Mouse (Mus musculus) megakaryocyte progenitor cell, adult 5-6 weeks (primary cell): Measurements from ENCODE around the gene BC049352. TPM values are rescaled to one million over a fixed set of nuclear protein-coding genes. Genes with fewer than 3 reads are reported as not detected.

Experiments
- ATAC-seq: replicated peaks from 2 replicates; pipeline ENCODE4 v1.8.0; 2016; ENCODE audit warnings: mild to moderate bottlenecking, moderate TSS enrichment, inconsistent platforms; ENCODE audit not compliant: poor library complexity
- total RNA-seq, 2 experiments: library from RNA; stranded (forward) in 1 of 2; stranded (reverse) in 1 of 2; fragments of 157-497, 149-512 nt in 1 of 2; fragments of 200-1000 nt in 1 of 2; gene quantifications; 2 replicates each; pipeline versions ENCODE4 v1.2.3 to v1.2.4; 2015 to 2017

Gene BC049352
- total RNA-seq, 2 experiments from 2014 or later: not detected

GRCm38 (mm10) chr9:45188570-45189563 is 7.1 kb downstream of the BC049352 start:
- ATAC-seq: no peak

DNA sequence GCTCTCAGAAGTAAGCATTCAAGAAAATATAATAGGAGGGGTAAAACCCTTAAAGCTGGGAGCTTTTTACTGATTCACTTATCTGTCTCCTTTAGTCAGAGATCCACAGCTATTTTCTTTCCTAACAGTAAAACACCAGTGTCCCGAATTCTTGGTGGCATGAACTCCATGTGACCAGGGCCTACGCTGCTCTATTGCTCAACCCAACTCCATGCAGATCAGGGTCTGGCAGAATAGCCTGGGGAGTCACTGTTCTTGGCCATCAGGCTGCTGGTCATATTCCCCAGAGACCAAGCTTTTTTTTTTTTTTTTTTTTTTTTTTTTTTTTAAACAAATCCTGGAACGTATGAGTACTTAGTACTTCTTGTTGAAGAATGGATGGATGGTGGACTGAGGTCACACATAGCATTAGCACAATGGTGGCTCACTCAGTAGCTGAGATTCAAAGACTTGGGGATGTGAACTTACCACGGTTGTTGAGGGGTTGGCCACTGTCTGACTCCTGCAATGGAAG is 7.9 kb downstream of the BC049352 start:
- ATAC-seq: no peak

DNA sequence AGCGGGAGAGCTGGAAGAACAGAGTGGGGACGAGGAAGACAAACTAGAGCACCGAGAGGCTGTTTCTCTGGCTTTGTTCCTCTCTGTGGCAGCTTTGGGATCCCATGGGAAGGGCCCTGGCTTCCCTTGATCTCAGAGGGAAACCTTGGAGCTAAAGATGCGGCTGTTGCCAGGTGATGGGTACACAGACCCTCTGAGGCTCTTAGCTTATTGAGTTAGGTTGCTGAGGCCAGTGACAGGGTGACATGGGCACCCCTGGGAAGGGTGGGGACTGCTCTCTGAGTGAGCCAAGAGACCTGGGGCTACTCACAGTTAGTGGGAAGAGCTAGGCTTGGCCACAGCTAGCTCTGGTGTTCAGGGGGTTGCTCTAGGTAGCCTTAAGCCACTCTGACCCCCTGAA is 13.7 kb downstream of the BC049352 start:
- no peak for ATAC-seq

- ATAC-seq: no peak
Observed at GRCm38 (mm10) chr9:45196125-45196830, 14.5 kb downstream of the BC049352 start.

GRCm38 (mm10) chr9:45197549-45197948 is 15.7 kb downstream of the BC049352 start:
- ATAC-seq: no peak

- ATAC-seq: peak; percentile 67
Observed at GRCm38 (mm10) chr9:45201319-45201947, 19.6 kb downstream of the BC049352 start.

DNA sequence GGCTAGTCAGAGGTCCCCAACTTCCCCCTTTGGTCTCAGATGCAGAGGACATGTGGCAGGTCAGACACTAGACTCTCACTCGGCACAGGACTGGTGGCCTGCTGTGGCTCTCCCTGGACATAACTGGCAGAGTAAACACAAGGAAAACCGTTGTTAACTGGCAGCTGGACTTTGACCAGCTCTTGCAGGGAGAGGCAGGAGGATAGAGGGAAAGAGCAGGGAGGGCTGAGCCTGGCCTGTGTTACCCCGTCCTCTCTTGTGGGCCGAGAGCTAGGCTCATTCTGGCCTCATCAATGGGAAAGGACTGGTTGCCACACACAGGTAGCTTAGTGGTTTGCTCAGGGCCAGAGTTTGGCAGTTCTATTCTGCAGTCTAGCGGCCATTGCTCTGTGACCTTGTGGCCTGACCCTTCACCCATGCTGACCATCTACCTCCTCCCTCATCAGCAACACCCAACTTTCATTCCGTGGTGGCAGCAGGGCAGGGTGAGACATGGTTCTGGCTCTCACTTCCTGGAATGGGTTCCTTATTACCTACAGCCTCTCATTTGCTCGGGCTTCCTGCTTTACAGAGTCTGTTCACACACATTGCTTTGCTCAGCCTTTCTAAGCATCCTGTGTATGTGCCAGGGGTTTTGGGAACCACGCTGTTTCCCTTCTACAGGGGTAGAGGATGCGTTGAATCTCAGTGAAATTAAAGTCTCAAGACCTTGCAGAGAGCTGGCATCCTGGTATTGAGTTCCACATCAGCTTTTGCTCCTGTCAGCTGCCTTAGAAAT is 20.4 kb downstream of the BC049352 start:
- ATAC-seq: no peak; the same call in 1 of the 2 replicates

GRCm38 (mm10) chr9:45203797-45204410 is 22.1 kb downstream of the BC049352 start, which contains the start of gene Tmprss4:
Tmprss4 (minus strand) TSS chr9:45204092.
- ATAC-seq: no peak

DNA sequence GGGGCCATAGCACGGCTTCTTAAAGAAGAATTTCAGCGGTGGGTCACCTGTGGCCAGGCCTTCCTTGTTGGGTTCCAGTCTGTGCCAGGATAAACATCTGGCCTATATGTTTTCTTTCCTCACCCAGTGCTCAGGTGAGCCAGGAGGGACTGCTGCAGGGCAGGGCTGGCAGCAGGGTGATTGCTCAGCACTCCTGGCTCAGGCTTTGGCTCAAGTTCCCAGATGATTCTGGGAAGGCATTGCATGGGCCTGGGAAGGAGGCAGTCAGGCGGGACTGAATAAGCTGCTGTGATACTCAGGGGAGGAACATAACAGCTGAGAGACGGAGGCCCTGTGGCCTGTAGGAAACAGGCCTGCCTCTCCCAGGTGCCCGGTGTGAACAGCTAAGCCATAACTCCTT is 23.3 kb downstream of the BC049352 start:
- no peak for ATAC-seq

GRCm38 (mm10) chr9:45206121-45206520 is 24.3 kb downstream of the BC049352 start:
- no peak for ATAC-seq

DNA sequence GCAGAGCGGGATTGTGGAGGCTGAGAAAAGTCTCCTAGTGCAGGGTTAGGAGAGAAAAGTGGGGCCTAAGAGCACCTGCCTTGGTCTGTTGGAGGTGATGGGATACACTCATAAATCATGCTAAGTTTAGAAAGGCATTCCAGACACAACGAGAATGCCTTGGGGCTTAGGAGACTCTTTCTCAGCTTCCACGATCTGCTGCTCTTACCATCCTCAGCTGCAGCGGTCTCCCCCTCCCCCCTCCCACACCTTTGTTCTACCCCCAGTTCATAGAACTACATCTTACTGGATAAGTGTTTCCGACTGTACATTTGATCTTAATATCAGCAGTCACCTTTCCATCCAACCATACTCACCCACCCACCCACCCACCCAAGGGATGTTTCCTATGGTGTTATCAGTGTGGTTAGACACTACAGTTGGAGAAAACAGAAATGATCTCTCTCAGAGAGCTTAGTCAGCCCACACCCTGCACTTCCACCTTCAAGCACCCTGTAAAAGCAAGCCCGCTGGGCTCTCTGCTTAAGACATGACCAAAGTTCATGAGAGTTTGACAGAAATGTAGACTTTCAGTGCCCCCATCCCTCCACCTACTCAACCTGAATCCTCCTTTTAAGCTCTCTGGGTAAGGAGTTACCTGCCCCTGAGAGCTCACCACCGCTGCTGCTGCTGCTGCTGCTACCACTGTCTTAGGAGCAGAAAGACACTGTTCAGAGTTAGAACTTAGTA is 25.4 kb downstream of the BC049352 start:
- ATAC-seq: peak; percentile 46; the same call in 1 of the 2 replicates

GRCm38 (mm10) chr9:45212001-45212400 is 30.2 kb downstream of the BC049352 start:
- ATAC-seq: no peak

DNA sequence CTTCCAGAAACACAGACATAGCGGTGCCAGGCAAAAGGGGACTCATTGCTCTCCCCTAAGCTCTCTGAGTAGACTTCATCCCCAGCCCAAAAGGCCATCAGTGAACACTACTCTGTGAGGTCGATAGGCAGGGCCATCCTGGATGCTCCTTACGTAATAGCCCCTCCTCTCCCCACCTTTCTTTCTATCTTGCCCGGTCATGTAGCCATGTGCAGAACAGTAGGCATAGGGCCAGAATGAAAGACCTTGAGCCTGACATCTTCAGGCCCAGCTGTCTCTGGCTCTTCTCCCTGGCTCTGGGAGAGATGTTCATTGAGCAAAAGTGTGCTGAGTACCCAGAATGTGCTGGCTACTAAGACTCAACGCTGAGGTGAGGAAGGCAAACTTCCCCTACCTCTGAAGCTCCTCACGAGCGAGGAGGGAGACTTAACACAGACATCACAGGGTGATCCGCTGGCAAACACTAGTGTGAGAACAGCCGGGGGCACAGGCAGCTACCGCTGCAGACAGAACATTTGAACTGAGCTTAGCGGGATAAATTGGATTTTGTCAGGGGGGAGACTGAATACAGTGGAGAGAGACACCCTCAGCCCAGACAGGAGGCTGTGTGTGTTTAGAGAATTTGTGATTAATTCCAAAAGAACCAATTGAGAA is 33.8 kb downstream of the BC049352 start:
- ATAC-seq: no peak

DNA sequence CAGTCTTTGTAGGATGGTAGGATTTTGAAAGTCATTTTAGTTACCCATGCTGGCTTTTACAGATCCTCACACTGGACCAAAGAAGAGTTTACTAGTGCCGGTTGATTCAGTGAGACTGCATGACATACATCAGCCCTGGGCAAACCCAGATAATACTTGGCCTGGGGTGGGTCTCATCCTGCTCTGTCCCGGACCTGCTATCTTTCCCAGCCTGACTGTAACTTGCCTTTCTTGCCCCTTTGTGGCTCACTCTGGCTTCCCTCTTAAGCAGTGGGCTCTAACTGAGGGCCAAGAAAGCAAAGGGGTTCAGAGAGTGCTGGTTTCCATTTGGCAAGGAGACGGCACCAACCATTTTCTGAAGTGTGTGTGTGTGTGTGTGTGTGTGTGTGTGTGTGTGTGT is 37.8 kb downstream of the BC049352 start:
- ATAC-seq: peak; percentile 47

GRCm38 (mm10) chr9:45221567-45221966 is 39.8 kb downstream of the BC049352 start:
- peak; percentile 85 for ATAC-seq

DNA sequence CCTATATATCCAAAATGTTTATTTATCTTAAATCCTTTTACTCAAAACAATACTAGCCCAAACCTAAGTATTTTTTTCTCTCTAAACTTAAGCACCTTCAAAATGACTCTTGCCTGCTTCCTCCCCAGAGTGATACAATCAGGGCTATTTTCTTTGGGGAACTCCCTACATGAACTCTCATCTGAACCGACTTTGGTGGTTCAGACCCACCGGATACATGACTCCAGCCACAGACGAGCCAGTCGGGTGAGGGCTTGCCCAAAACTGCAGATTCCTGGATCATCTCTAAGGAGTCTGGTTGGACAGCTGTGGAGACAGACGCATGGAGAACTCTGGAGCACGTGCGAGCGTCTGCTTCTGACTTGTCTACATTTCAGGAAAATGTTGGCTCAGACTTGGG is 47.6 kb downstream of the BC049352 start:
- ATAC-seq: no peak

DNA sequence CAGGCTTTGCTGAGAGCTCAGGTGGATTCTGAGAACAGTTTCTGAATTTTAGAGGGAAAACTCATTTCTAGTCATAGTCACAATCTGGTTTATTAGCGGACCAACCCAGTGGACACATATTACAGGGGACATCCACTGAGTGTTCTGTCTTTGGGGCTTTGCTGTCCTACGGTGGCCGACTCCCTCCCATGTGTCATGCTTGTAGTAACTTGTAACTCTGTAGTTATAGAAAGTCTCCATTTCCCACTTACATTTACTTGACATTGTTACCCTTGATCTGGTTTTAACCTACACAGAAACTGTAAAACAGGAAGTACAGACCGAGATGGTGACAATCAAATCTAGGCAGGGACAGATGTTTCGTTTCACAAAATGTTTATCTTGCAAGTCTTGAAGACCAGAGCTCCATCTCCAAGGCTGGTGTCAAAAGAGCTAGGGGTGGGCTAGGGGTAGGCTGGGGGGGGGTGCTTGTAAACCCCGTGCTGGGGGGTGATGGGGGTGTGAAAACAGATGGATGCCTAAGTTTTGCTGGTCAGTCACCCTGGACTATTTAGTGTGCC is 53.9 kb downstream of the BC049352 start:
- peak; percentile 37; the same call in 1 of the 2 replicates for ATAC-seq

DNA sequence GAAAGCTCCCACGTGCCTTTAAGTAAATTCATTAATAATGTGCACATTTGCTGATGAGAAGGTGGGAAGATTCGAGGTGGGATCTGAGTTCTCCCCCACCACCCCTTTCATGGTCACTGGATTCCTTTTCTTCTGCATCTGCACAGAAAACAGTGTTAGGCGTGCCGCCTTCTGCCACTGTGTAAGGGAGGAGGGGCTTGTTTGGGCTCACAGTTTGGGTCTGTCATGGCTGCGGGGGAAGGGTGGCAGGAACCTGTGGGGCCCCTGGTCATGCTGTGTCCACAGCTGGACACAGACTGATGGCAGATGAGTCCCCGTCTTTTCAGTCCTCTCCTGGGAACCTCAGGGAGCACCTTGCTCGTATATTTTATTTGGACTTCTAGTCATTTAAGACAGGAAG is 54.9 kb downstream of the BC049352 start:
- ATAC-seq: no peak
